Mouse (Mus musculus) megakaryocyte, embryonic 14.5 days (primary cell): ENCODE measurements at regions not wholly inside any gene's neighbourhood (a gene's known extent, or its start where the extent isn't known, plus 50 kb on each side); places are given as distances from the start of the nearest gene placed in this dataset.
"Not testable (repeated sequence)": the region's sequence is repeated elsewhere in the genome, so short reads cannot be mapped to it uniquely, and the experiment has no call there.

Experiments used
- H3K27me3 ChIP-seq: replicated peaks from 2 replicates; pipeline ENCODE3; 2012; ENCODE audit warnings: inconsistent platforms
- H3K36me3 ChIP-seq: replicated peaks from 2 replicates; pipeline ENCODE3; 2012; ENCODE audit warnings: low read length, inconsistent platforms, mixed read lengths
- H3K4me1 ChIP-seq: 2 replicates; pipeline ENCODE4 v1.6.1; 2012; ENCODE audit warnings: inconsistent platforms
- H3K4me3 ChIP-seq: replicated peaks from 2 replicates; pipeline ENCODE3; 2012; ENCODE audit warnings: moderate library complexity, mild to moderate bottlenecking, inconsistent platforms
- H3K9me3 ChIP-seq: 2 replicates; pipeline ENCODE4 v1.6.1; 2012; ENCODE audit warnings: inconsistent platforms
- FLI1 ChIP-seq: IDR thresholded peaks from 2 replicates; pipeline ENCODE4 v1.6.1; 2012; ENCODE audit warnings: low read length, inconsistent platforms, mixed read lengths
- GATA1 ChIP-seq: IDR thresholded peaks from 3 replicates; pipeline ENCODE4 v1.6.1; 2012; ENCODE audit warnings: mixed read lengths, low read length, inconsistent platforms, borderline replicate concordance

DNA sequence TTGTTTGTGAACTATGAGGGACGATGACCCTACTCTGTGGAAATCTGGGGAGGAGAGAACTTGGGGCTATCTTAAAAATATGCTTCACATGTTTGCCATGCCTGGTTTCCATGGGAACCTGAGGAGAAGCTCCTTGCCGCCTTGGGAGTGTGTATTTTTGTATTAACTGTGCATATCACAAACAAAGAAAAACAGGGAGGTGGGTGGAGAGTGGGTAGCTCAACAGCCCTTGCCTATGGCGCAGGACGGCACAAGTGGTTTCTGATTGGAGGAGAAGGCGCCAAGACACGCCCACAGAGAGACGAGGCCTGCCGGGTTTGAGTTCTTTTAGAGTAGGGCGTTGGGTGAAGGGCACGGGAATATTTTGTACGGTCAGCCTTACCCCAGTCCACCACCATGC lies 170.2 kb upstream of the Ajap1 start:
- Histone ChIP-seq H3K36me3 (no peaks in the 10 kb centered on the region), H3K27me3 (no peaks in the 10 kb centered on the region), H3K4me3 (no peak overlapping the region), H3K4me1 (no peaks in the 10 kb centered on the region), H3K9me3 (peaks cover 81% of the 10 kb centered on the region)
- TF ChIP-seq FLI1 = no peak
- TF ChIP-seq GATA1 = no peak

DNA sequence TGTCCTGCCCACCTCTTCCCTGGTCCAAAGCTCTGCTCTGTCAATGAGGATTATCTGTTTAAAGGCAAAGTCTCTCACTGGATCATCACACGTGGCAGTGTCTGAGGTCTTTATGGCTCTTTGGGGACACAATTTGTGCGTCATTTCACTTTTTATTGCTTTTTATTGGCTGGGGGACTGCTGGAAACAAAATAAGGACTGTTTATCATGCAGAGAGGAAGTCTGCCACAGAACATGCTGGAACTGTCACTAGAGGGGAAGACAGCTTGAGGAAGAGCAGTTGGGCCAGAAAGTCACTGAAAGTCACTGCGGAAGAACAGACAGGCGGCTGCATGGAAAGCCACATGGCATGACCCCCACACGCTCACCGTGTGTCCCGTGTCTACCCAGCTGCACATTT lies 180.1 kb upstream of the Ajap1 start:
- TF ChIP-seq GATA1 = no peak
- TF ChIP-seq FLI1 = no peak
- Histone ChIP-seq H3K27me3 (no peaks in the 10 kb centered on the region), H3K9me3 (peaks cover 70% of the 10 kb centered on the region), H3K36me3 (no peaks in the 10 kb centered on the region), H3K4me1 (no peaks in the 10 kb centered on the region), H3K4me3 (no peak overlapping the region)

DNA sequence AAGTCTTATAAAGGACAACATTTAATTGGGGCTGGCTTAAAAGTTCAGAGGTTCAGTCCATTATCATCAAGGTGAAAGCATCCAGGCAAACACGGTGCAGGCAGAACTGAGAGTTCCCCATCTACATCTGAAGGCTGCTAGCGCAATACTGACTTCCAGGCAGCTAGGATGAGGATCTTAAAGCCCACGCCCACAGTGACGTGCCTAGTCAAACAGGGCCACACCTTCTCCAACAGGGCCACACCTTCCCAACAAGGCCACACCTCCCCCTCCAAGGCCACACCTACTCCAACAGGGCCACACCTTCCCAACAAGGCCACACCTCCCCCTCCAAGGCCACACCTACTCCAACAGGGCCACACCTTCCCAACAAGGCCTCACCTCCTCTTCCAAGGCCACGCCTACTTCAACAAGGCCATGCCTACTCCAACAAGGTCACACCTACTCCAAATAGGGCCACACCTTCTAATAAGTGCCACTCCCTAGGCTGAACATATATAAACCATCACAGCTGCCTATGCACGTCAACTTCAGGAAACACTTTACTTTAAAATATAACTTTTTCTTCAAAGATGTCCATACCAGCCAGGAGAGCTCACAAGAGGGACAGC lies 184.1 kb upstream of the Ajap1 start:
- not testable (repeated sequence) for H3K36me3 ChIP-seq, H3K27me3 ChIP-seq, H3K4me3 ChIP-seq, H3K4me1 ChIP-seq
- peaks cover 84% of the 10 kb centered on the region for H3K9me3 ChIP-seq

DNA sequence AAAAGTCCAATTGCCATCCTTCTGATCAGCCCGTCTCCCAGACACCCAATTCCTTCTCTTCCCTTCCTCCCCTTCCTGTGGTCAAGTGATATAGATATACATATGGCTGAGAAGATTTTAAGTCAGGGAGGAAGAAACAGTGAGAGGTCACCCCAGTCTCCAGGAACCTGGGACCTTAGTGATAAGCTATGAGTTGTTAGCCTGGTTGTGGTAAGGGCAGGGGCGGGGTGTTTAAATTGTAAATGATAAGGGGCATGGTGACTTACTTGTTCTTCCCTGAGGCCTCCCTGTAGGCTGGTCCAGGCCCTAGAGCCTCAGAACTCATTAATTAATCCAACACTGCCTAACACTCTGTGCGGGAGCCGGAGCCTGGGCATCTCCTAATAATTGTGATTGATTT lies 186.5 kb upstream of the Ajap1 start:
- H3K27me3 ChIP-seq = no peaks in the 10 kb centered on the region
- TF ChIP-seq FLI1 (no peak), GATA1 (no peak)
- H3K4me3 ChIP-seq = no peak overlapping the region
- no peaks in the 10 kb centered on the region for H3K36me3 ChIP-seq
- H3K4me1 ChIP-seq = no peaks in the 10 kb centered on the region
- peaks cover 71% of the 10 kb centered on the region for H3K9me3 ChIP-seq

DNA sequence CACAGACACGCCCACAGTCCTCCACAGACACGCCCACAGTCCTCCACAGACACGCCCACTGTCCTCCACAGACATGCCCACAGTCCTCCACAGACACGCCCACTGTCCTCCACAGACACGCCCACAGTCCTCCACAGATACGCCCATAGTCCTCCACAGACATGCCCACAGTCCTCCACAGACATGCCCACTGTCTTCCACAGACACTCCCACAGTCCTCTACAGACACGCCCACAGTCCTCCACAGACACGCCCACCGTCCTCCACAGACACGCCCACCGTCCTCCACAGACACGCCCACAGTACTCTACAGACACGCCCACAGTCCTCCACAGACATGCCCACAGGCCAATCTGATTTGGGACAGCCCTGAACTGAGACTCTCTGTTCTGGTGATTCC lies 187.6 kb upstream of the Ajap1 start:
- H3K4me1 ChIP-seq = no peaks in the 10 kb centered on the region
- TF ChIP-seq FLI1 (no peak), GATA1 (no peak)
- H3K4me3 ChIP-seq = no peak overlapping the region
- peaks cover 69% of the 10 kb centered on the region for H3K9me3 ChIP-seq
- H3K27me3 ChIP-seq = no peaks in the 10 kb centered on the region
- H3K36me3 ChIP-seq = no peaks in the 10 kb centered on the region

DNA sequence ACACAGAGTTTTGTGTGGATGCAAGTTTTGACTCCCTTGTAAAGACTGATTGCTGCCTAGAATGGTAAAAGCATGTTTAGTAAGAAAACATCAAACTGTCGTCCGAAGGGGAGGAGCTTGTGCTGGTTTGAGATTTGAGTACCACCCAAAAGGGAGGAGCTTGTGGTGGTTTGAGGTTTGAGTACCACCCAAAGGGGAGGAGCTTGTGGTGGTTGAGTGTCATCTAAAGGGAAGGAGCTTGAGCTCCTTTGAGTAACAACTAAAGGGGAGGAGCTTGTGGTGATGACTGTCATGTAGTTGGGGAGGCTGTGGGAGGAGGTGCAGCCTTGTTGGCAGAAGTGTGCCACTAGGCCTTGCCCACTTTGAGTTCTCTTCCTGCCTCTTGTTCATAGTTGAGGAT lies 192.8 kb upstream of the Ajap1 start:
- Histone ChIP-seq H3K9me3 (peaks cover 68% of the 10 kb centered on the region), H3K4me3 (no peak overlapping the region), H3K4me1 (no peaks in the 10 kb centered on the region), H3K27me3 (no peaks in the 10 kb centered on the region), H3K36me3 (no peaks in the 10 kb centered on the region)
- TF ChIP-seq GATA1 (no peak), FLI1 (no peak)

DNA sequence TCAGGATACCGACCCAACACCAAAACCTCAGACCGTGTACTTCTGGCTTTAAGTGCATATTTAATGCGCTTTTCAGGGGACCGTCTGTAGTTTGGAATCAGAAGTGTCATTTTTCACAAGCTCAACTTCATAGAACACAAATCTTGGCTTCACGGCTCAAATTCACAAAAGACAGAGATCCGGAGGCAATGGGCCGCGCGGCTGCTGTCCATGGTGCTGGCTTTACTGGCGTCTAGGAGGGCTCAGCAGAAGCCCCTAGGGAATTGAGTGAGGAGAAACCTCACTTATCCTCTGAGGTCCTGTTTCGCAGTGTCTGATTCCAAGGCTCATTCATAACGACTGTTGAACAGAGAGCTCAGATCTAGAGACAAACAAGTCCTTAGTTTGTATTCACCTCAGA lies 196.5 kb upstream of the Ajap1 start:
- Histone ChIP-seq H3K4me1 (peaks cover 3% of the 10 kb centered on the region; the same call in 1 of the 2 replicates), H3K4me3 (no peak overlapping the region), H3K27me3 (no peaks in the 10 kb centered on the region), H3K9me3 (peaks cover 89% of the 10 kb centered on the region), H3K36me3 (no peaks in the 10 kb centered on the region)
- no peak for TF ChIP-seq FLI1
- no peak for TF ChIP-seq GATA1

DNA sequence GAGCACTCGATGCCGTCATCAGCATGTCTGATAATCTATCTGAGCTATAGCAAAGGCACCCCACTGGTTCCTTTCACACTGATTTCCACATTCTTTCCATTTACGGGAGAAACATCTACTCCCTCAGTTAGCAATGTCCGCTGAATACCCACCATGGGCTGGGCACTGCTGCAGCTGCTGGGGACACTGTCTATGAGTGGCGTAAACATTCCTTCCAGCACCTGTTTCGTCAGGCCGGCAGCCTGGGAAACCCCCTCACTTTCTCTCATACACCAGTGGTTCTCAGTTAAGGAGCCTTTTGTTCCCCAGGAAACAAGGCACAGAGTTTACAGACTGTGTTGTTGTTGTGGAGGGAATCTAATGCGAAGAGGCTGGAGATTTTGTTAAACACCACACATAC lies 205.8 kb upstream of the Ajap1 start:
- Histone ChIP-seq H3K27me3 (no peaks in the 10 kb centered on the region), H3K9me3 (peaks cover 87% of the 10 kb centered on the region), H3K4me1 (no peaks in the 10 kb centered on the region; the same call in 1 of the 2 replicates), H3K36me3 (no peaks in the 10 kb centered on the region), H3K4me3 (no peak overlapping the region)
- TF ChIP-seq FLI1 = no peak
- TF ChIP-seq GATA1 = no peak

DNA sequence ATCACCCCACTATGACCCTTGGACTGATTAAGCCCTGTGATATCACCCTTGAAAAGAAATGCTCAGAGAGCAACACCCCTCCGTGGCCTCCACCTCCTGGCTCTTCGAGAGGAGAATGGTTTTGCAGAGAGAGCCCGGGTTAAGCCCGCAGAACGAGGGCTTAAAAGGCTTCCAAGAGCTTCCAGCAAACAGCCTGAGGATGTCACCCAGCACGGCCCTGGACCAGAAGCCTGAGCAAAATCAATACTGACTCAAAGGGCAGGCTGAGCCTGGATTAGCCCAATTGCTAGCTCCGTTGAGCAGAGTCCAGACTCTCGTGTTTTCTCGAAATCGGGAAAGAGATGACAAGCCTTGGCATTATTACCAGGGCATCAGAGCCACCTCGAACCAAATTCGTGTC lies 211.3 kb upstream of the Ajap1 start:
- H3K27me3 ChIP-seq = no peaks in the 10 kb centered on the region
- H3K4me3 ChIP-seq = no peak overlapping the region
- H3K4me1 ChIP-seq = no peaks in the 10 kb centered on the region
- no peaks in the 10 kb centered on the region for H3K36me3 ChIP-seq
- TF ChIP-seq FLI1 = no peak
- no peak for TF ChIP-seq GATA1
- H3K9me3 ChIP-seq = peaks cover 77% of the 10 kb centered on the region

DNA sequence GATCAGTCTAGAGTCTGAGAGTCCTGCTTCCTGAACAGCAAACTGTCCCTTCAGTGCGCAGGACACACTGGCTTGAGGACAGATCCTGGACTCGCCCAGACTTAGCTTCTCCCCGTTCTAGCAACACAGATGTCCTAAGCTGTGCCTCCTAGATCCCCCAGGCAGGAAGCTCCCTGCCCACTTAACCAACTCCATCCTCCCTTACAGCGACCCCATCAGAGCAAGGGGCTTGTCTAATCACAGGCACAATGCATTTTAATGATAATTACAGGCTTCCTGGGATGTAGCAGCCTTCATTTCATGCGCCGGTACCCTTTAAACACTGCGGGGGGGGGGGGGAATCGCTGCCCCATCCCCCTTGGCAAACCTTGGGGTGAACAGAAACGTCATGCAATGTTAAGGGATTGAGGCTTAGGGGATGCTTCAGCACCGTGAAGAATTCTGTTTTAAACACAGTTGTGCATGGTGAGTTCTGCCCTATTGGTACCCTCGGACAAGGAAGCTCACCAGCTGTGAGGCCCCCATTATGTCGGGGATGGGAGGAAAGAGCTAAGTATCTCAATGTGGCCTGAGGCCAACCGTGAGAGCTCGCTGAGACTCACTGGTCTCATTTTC lies 213.9 kb upstream of the Ajap1 start:
- Histone ChIP-seq H3K4me3 (no peak overlapping the region), H3K27me3 (no peaks in the 10 kb centered on the region), H3K9me3 (peaks cover 81% of the 10 kb centered on the region), H3K4me1 (no peaks in the 10 kb centered on the region), H3K36me3 (no peaks in the 10 kb centered on the region)
- TF ChIP-seq FLI1 (no peak), GATA1 (no peak)

DNA sequence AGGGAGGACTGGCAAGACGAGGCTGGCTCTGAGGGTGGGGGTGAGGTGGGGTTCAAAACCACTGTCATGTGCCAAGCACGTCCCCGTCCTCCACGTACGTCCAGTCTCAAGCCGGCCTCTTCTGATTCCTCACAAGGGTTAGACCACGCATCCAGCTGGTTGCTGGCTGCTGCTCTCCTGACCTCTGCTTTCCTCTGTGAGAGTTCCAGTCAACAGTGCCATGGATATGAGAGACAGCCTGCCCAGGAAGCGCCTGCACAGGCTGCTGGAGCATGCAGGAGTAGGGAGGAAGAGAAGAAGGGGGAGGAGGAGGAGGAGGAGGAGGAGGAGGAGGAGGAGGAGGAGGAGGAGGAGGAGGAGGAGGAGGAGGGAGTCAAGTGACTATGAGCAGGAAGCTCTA lies 224.6 kb upstream of the Ajap1 start:
- Histone ChIP-seq H3K4me1 (no peaks in the 10 kb centered on the region), H3K9me3 (peaks cover 95% of the 10 kb centered on the region), H3K36me3 (no peaks in the 10 kb centered on the region), H3K27me3 (no peaks in the 10 kb centered on the region), H3K4me3 (peak overlapping the region; percentile 38)
- TF ChIP-seq GATA1 (no peak), FLI1 (no peak)
